Mouse (Mus musculus) spleen, adult 18-20 months (tissue): ENCODE measurements around the gene Rcc1l.

Experiments used
- DNase-seq, 2 experiments: peaks; one replicate each; pipeline ENCODE4 v3.0.0; 2022; ENCODE audit warnings: mixed read lengths in 2 of 2

The Rcc1l gene

DNA sequence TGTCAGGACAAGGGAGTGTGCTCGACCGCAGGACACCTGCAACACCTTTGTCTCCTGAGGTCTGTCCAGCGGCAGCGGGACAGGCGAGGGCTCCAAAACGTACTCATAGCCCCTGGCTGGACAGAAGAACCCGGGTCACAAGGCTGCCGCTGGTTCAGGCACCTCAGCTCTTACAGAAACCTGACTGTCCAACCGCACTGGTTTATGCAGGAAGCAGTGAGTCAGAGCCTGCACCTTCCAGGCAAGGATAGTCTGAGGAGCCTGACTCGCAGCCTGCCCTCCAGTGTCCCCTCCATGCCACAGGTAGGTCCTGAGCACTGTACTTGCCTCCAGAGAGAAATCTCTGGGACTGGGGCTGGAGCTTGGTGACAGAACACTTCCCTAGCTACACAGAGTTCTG lies 7.3 kb downstream of the Rcc1l start:
- no peak for DNase-seq

DNA sequence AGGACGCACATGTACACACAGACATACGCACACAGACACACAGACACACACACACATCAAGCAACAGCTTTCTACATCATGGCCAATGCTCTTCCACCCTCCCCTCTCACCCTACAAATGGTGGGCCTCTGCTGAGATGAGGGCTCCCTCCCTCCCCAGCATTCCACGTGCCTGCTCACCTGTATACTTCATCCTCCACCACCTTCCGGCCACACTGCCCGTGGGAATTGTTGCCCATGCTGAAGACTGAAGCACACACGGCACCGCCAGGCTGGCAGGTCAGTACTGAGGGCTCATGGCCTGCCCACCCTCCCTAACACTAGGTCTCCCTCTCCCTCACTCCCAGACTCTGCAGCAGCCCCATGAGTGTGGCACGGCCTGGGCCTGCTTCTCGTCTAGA lies 8.5 kb downstream of the Rcc1l start:
- DNase-seq: no peak

DNA sequence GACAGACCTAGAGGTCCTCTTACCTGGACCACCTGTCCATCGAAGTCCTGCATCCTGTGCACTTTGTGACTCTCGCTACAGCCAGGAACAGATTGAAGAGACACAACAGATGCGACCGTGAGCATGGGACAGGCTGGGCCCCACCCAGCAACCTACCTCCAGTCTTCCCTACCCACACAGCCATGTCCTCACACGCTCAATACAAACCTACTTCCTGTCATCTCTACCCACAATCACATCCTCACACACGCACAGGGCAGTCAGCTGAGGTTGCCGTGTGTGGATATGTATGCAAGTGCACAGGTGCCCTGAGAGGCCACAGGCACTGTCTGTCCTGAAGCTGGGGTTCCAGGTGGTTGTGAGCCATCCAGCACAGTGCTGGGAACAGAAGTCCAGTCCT lies 9.9 kb downstream of the Rcc1l start:
- DNase-seq: no peak

DNA sequence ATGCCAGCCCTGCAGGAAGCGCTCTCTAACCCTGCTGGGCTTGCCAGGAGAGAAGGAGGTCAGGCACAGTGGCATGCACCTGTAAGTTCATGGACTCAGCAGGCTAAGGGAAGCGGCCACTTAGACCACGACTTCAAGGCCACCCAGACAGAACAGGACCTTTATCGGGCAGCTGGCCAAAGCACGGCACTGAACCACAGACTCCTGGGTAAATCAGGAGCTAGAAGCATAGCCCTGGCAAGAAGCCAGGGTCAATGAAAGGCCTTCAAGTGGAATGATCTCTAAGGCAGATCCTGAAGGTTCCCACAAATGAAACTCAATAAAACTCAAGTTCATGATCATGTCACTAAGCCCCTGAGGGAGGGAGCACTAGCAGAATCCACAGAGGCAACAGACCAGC lies 11.9 kb downstream of the Rcc1l start:
- no peak for DNase-seq

DNA sequence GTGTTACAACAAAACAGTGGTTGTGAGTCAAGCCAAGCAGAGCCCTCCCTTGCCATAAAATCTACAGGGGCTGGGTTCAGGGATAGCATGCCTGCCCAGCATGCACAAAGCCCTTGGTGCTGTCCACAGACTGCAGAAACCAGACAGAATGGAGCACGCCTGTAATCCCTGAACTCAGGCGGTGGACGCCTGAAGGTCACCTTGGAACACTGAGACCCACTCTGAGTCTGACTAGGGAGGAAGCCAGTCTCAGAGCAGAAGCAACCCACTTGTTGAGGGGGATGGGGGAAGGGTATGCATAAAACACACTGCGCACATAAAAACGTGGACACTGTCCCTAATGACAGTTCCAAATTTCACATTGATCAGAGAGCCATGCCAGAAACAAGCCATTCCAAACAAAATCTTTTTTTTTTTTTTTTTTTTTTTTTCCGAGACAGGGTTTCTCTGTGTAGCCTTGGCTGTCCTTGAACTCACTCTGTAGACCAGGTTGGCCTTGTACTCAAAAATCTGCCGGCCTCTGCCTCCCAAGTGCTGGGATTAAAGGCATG lies 20.6 kb downstream of the Rcc1l start:
- DNase-seq: no peak

DNA sequence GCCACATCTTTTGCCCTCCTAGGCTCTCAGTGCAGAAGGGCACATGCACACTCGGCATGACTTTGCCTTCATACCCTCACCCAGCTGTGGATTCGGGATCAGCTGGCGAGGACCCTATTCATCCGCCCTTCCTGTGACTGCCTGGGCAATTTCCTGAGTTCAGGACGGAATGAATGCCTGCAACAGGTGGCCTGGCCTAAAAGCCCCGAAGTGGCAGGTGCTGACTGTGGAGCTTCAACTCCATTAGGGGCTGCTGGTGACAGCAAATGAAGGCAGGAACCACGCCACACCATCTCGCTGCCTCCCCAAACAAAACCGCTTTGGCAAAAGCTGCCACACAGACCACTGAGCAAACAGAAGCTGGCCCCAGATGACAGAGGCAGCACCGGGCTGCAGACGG lies 24.7 kb downstream of the Rcc1l start:
- DNase-seq: no peak

DNA sequence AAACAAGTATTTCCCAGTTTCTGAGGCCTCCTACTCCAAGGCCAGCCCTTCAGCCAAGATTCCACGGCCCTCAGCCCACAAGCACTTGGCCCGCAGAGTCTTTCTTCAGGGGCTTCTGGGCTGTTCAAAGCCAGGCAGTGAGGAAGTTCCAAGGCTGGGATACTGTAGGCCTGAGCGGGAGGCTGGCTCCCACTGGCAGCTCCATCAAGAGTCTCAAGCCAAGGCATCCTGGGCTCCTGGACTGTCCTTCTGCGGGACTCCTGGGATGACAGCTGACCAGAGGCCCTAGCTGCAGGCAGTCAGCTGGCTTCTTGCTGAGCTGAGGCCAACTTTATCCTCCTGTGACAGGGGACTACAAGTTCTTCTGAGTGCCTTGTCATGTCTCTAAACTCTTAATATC lies 28.4 kb downstream of the Rcc1l start:
- DNase-seq: no peak

DNA sequence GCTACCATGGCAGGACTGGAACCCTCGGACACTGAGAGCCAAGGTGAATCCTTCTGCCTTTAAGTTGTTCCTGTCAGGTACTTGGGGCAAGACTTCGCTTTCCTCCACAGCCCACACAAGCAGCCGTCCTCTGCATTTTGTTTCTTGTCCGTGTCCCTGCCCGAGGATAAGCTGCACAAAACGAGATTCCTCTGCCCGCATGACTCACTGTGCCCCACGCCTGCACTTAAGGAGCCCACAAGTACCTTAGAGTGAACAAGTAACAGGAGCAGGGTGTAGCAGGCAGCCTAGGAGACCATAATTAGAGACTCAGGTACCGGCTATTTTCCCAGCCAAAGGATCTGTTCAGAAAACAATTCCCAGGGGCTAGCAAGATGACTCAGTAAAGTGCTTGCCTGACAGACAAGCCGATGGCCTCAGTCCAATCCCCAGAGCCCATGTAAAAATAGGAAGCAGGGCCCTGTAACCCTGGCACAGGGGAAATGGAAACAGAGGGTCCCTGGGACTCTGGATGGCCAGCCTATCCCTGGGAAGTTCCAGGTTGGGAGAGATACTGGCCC lies 29.3 kb downstream of the Rcc1l start:
- DNase-seq: no peak

DNA sequence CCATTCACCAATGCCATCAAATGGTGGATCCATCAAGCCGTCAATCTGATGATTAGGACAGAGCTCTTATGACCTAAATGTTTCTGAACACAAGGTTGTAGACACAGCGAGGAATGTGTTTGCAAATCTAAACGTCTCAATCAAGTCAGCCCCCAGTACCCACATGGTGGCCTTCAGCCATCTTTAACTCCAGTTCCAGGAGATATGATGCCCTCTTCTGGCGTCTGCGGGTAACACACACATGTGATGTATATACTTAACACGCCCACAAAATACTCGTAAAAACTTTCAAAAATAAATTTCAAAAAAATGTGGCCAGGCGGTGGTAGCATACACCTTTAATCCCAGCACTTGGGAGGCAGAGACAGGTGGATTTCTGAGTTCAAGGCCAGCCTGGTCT lies 31.6 kb downstream of the Rcc1l start:
- no peak for DNase-seq

DNA sequence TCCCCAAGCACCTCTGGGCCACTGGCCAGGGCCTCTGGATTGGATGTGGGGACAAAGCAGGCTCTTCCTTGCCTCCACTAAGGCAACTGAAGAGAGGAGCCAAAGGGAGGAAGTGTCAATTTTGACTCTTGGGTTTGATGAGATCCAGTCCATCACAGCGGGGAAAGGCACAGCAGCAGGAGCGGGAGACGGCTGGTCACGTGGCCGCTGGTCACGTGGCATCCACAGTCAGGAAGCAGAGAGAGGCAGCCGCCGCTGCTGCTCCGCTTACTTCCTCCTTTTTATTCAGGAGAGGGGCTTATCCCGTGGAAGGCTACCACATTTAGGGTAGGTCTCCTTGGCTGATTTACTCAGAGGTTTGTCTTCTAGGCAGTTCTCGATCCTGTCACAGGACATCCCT lies 34.2 kb downstream of the Rcc1l start:
- no peak for DNase-seq

DNA sequence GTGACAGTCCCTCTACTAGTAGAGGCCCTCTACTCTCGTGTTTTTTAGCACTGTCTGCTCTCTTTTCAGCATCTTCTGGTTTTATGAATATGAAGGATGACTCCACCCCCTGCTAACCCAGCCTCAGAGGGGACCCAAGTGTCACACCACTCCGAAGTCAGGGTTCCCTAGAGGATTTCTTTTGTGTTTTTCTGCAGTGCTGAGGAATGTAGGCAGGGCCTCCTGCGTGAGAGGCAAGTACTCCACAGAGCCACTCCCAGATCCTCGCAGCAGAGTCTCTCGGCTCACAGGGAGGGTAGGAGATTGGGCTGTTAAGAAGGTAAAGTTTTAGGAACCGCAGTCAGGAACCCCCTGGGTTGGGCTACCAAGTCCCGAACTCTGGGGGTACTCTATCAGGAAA lies 35.3 kb downstream of the Rcc1l start:
- DNase-seq: no peak

DNA sequence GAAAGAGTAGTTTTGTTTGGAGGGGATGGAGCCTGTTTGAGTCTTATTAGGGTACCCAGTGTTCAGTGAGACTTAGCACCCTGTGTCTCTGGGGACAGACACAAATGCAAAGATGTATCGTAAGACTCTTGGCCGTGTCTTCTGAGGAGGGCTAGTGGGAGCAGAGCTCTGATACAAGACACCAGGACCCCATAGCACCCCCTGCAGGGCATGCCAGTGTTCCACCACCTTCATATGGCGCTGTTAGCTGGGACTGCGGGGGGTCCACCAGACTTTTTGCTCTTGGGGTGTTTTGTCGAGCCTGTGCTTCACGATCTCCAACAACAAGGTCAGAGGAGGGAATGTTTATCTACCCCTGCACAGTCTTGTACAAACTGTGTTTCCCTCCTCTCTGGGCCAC lies 37.1 kb downstream of the Rcc1l start:
- no peak for DNase-seq

DNA sequence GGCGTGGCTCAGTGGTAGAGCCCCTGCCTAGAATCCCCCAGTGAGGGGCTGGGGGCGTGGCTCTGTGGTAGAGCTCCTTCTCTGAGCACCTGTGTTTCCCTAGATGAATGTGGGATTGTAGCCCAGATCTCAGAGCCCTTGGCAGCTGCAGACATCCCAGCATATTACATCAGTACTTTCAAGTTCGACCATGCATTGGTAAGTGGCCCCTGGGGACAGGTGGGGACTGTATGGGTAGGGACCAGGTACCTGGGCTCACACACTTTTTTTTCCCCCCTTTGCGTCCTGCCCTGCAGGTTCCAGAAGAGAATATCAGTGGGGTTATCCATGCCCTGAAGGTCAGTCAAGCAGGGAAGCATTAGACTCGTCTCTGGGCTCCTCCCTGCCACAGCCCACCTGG lies 38.6 kb downstream of the Rcc1l start:
- no peak for DNase-seq

DNA sequence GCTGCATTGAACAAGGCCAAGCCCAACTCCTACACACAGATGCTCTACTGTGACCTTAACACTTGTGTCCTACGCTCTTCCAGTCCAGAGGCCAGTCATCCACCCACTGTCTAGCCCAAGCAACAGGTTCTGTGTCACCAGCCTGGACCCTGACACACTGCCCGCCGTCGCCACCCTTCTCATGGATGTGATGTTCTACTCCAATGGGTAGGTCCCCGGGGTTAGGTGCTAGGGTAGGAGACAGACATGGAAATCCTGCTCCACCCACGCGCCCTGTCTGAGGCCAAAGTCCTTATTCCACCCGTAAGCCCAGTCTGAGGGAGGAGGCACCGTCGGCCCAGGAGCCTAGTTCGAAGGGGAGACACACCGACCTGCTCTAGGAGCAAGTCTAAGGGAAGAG lies 40.6 kb downstream of the Rcc1l start:
- no peak for DNase-seq

DNA sequence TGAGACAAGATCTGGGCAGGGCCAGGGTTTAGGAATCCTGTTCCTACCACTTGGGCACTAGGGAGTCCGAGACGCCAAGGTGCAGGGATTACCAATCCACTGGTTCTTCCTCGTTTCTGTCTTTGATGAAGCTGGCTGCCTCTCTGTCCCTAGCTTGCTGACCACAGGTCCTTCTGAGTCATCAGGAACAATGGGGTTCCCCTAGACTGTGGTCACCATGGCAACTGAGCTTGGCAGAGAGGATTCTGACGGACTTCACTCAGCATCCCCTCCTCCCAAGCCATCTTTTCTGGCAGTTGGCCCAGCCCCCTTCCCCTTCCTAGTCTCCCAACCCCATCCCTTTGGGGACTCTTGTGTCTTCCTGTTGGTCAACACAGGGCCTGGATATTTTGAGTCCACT lies 45.0 kb downstream of the Rcc1l start:
- no peak for DNase-seq

DNA sequence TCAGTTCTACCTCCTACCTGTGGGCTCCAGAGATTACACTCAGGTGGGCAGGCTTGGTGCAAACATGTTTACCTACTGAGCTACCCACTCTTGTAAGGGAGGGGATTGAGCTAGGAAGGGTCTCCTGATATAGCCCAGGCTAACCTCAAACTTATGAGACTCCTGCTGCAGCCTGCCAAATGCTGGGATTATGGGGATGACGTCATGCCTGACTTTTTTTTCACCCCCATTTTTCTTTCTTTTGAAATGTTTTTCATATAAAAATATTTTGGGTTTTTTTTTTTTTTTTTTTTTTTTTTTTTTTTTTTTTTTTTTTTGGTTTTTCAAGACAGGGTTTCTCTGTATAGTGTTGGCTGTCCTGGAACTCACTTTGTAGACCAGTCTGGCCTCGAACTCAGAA lies 50.3 kb downstream of the Rcc1l start:
- no peak for DNase-seq

DNA sequence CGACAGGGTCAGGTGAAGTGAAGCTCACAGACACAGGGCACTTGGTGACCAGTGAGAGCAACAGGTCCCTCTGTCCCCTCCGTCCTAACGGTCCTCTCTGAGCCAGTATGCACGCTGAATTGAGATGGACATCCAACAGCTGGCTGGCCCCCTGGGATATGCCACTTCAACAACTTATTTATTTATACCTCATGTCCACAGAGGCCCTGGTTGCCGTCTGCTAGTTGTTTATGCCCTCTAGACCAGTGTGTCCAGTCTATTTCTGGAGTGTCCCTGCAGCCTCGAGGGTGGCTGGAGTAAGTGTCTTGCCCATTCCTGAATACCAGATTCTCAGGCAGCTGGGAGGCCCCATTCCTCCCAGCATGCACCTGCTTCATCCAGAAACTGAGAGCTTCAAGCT lies 52.7 kb downstream of the Rcc1l start:
- no peak for DNase-seq

DNA sequence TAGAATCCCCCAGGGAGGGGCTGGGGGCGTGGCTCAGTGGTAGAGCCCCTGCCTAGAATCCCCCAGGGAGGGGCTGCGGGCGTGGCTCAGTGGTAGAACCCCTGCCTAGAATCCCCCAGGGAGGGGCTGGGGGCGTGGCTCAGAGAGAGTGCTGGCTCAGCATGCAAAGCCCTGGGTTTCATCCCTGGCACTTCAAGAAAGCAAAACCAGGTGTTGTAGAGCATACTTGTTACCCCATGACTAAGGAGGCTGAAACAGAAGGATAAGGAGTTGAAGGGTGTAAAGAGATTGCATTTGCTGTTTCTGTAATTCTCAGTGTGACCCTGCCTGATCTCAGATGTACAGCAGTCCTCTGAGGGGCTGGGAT lies 54.7 kb downstream of the Rcc1l start:
- no peak for DNase-seq

DNA sequence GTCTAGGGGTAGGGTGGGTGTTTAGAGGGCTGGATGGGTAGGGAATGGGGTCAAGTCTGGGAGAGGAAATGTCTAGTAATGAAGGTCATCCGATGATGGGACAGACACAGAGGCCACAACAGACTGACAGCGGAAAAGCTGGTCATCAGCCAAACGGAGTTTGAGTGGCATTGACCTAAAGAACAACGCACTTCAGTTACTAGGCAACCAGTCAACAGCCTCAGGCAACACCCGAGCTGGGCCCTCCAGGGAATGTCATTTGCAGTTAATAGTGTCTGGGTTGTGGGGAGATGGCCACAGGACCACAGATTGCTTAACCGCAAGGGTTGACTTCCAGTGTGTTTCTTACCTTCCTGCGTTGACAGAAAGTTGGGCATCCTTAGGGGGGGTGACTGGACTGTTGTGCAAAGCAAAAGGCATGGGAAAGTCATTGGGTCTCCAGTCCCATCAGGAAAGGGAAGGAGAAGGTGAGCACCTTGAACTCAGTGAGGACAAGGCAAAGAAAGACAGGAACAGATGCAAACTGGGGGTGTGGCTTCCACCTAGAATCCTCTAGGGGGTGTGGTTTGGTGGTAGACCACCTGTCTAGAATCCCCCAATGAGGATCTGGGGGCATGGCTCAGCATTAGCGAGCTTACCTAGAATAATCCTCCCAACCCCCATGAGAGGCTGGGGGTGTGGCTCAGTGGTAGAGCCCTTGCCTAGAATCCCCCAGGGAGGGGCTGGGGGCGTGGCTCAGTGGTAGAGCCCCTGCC lies 55.3 kb downstream of the Rcc1l start:
- DNase-seq: no peak

DNA sequence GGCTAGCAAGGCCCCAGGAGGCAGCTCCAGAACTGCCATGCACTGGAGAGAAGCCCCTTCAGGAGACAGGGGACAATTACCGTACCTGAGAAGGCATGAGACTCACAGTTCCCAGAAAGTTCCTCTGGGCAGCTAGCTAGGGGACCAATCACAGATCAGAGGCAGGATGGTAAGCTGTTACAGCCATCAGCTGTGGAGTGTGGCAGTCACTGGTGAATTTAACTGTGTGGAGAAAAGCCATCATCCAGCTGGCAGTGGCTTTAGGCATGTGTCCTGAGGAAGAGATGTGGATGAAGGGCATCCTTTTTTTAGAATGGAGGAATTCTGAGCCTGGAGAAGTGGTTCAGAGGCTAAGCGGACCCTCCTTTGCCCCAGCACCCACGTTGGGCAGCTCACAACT lies 56.4 kb downstream of the Rcc1l start:
- no peak for DNase-seq

DNA sequence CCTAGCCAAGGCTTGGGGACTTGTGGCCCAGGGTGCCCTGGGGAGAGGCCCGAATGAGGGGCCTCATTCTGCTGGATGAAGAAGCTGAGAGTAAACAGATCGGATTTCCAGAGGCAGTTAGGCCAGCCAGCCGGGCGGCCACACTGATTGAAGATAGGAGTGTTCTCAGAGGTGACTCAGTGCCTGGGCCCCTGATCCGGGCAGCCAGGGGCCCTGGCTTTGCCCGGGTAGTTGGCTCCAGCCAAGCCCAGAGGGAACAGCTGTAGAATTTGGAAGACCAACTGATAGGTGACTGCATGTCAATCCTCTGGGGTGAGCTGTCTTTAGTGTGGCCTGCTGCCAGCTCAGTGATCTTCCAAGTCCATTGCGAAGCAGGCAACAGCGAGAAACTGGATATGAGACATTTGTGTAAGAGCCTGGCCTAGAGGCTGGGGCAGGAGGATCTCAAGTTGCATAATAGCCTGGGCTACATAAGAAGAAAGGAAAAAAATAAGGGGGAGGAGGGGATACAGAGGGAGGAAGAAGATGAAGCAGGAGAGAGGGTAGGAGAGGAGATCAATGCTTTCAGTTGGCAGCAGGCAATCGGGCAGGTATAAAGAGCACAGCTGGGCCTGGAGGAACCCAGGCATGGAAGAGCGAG lies 57.0 kb downstream of the Rcc1l start:
- DNase-seq: no peak

DNA sequence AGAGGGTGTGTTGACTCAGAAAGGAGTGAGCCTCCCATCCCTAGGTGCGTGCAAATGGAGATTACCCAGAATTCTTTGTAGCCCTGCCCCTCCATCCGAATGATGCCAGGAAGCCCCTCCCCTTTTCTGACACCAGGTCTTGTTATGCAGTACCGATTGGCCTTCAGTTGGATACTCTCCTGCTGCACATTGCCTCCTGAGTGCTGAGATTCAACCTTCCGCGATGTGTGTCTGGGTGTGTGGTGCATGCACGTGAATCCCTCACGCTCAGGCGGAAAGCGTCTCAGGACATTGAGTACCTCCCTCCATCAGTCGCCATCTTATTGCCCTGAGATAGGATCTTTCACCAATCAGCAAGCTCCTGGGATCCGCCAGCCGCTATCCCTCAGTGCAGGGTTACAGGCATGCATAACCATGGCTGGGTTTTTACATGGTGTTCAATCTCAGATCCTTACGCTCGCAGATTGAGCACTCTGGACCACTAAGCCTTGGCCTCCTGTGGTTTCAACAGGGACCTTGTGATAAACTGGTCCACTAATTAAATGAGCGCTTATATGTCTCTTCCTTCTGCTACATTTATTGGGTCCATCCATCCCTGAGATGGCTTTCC lies 57.7 kb downstream of the Rcc1l start:
- DNase-seq: no peak

DNA sequence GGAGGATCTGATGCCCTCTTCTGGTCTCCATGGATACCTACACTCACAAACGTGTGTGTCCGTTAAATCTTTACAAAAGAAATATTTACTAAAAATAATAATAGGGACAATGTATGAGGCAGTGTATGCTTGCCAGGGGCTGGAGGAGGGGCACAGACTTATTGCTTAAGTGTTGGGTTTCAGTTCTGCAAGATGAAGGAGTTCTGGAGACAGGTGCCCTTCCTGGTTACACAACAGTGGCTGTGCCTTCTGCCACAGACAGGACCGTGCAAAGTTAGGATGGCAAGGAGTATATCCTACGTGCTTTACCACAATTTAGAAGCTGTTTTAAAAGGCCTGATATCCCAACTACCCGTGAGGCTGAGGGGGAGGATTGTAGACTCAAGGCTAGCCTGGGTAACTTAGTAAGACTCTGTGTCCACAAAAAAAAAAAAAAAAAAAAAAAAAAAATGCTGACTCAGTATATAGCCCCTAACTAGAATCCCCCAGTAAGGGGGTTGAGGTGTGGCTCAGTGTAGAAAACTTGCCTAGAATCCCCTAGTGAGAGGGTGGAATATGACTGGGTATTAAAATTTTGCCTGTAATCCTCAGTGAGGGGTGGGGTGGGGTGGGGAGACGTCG lies 60.8 kb downstream of the Rcc1l start:
- DNase-seq: no peak

DNA sequence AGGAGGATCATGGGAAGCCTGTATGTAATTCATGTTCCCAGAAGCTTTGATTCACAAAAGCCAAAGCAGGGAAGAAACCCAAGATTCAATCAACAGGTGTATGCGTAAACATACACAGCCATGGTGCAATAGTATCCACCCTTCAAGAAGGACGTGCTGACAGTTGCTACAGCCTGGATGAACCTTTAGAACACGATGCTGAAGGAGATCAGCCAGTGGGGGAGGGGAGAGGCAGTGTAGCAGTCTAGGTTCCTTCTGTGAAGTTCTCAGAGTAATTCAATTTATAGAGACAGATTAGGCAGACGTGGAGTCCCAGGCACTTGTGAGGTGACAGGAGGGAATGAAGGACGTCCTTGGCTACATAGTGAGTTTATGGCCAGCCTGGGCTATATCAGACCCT lies 61.6 kb downstream of the Rcc1l start:
- no peak for DNase-seq
